Mouse (Mus musculus) heart, adult 2 months (tissue): ENCODE data around the gene Rps6kb1. TPM values are rescaled to one million over a fixed set of nuclear protein-coding genes. Genes with fewer than 3 reads are reported as not detected.

Experiments
- DNase-seq, 2 experiments: peaks; one replicate each; pipeline ENCODE4 v3.0.0; 2021
- H3K27ac ChIP-seq: fragments of 200-600 bp; 2 replicates; pipeline ENCODE4 v1.8.1; 2022
- H3K27me3 ChIP-seq: fragments of 200-500 bp; 2 replicates; pipeline ENCODE4 v1.6.1; 2012; ENCODE audit warnings: mild to moderate bottlenecking, low read length, inconsistent platforms, mixed read lengths; ENCODE audit not compliant: control insufficient read depth, insufficient read depth
- H3K36me3 ChIP-seq: fragments of 200-500 bp; 2 replicates; pipeline ENCODE4 v1.6.1; 2012; ENCODE audit warnings: low read length, inconsistent platforms; ENCODE audit not compliant: control insufficient read depth, insufficient read depth
- H3K4me1 ChIP-seq: fragments of 200-500 bp; 2 replicates; pipeline ENCODE4 v1.6.1; 2011; ENCODE audit warnings: low read length; ENCODE audit not compliant: control insufficient read depth, insufficient read depth
- H3K4me3 ChIP-seq: fragments of 200-600 bp; 2 replicates; pipeline ENCODE4 v1.8.1; 2022
- H3K79me2 ChIP-seq: fragments of 200-500 bp; replicated peaks from 2 replicates; pipeline ENCODE4 v1.6.1; 2012; ENCODE audit warnings: mild to moderate bottlenecking, inconsistent platforms, low read length, moderate library complexity, mixed read lengths; ENCODE audit not compliant: control insufficient read depth, insufficient read depth
- H3K9ac ChIP-seq: fragments of 200-500 bp; 2 replicates; pipeline ENCODE4 v1.6.1; 2012; ENCODE audit warnings: low read depth, mild to moderate bottlenecking, control low read depth, inconsistent platforms, low read length, mixed read lengths
- CTCF ChIP-seq: fragments of 200-600 bp; IDR thresholded peaks from 2 replicates; pipeline ENCODE4 v1.8.1; 2022; ENCODE audit warnings: antibody characterized with exemption, mild to moderate bottlenecking, moderate library complexity
- EP300 ChIP-seq: fragments of 200-500 bp; IDR thresholded peaks from 2 replicates; pipeline ENCODE4 v1.6.1; 2011; ENCODE audit warnings: low read depth, low read length, control low read depth; ENCODE audit not compliant: insufficient read depth
- POLR2A ChIP-seq: fragments of 200-500 bp; IDR thresholded peaks from 2 replicates; pipeline ENCODE4 v1.6.1; 2011; ENCODE audit warnings: mild to moderate bottlenecking, low read depth, low read length, control low read depth; ENCODE audit not compliant: insufficient read depth
- WGBS: fragments of 180-500 bp; shearing (Covaris S2); methylation state at CpG from one replicate; pipeline ENCODE4 v1.1.7; 2018; 5-methylcytosine and 5-hydroxymethylcytosine counted together
- intact Hi-C: fragments of 180-260 bp; cut with DNase I; formaldehyde crosslinking; loops from one replicate; pipeline ENCODE4 v1.15.1; 2025
- polyA plus RNA-seq: library from polyadenylated mRNA; depleted of rRNA; stranded (reverse); fragments of >200 nt; gene quantifications from 2 replicates; pipeline ENCODE4 v1.2.3, GENCODE M21; 2012
- total RNA-seq, 2 experiments: library from RNA; stranded (reverse); gene quantifications; 2 replicates each; pipeline ENCODE4 v1.2.3; 2021

Rps6kb1 gene
- total and polyA plus RNA-seq, 3 experiments = 6.4 to 22.4 (median 18.3) TPM

DNA sequence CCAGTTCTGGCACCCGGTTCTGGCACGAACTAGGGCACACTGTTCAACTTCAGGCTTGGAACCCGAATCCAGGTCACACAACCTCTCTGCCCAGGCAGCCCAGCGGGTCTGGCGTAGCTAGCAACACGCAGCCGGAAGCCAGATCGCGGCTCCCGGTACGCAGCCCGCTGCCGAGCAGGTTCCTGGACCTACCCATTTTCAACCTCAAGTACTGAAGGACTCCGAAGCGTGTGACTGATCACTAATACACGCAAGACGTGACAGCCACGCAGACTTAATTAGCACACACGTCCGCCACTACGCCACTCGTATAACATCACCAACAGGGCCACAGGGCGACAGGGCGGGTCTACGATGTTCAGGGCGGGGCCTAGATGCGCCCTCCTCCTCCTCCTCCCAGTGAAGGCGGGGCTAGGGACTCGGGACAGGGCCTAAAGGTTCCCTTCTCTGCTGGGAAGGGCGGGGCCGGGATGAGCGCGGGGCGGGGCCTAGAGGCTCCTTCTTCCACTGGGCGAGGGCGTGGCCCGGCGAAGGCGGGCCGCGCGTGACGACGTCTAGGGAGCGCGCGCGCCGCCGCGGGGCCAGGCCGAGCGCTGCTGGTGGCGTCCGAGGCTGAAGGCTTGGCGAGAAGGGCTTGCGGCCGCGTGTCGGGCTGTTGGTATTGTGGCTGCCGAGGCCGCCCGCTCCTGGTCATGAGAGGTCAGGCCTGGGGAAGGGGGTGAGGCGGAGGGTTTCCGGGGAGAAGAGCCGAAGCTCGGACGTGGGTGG lies 60.3 kb downstream of the Rps6kb1 start, which contains the start of gene Rnft1:
TSS of gene Rnft1 (plus strand) at position 557 of the 768 bp plus-strand sequence.
- peaks cover 4% of the 10 kb centered on the region for H3K4me1 ChIP-seq
- under 1% methylated on average over 68 of the region's 68 CpGs for WGBS
- peak; percentile 99 for DNase-seq
- TF ChIP-seq CTCF (peak; percentile 56), EP300 (peak; percentile 81), POLR2A (peak; percentile 98)
- no peaks in the 10 kb centered on the region for H3K27me3 ChIP-seq
- peak within 1 kb of the TSS; percentile 64 for H3K4me3 ChIP-seq
- intact Hi-C loops = loop anchor here (1.0 kb wide), 1 partner anchor 60 kb away; the partner anchor contains the start of genes Rps6kb1 and Tubd1
- H3K79me2 ChIP-seq = no peaks in the 10 kb centered on the region; the same call in 1 of the 2 replicates
- H3K36me3 ChIP-seq = peaks cover 4% of the 10 kb centered on the region
- peak within 1 kb of the TSS; percentile 99 for H3K27ac ChIP-seq
- H3K9ac ChIP-seq = peak within 1 kb of the TSS; percentile 82

DNA sequence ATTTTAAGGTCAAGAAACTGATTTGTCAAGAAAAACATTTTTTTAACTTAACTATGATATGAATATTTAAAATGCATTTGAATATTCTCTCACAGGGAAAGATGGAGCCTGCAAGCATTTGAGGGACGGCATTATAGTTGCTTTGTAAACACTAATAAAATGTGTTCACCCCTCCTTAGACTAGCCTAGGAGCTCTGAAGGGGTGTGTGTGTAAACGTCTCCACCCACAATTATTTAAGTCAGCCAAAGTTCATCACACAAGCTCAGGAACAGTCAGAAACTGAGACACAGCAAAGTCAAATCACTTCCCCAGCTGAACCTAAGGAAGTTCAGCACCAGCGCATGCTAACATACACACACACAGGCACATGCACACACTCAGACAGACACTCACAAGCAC lies 71.0 kb downstream of the Rps6kb1 start:
- Histone ChIP-seq H3K9ac (no peak overlapping the region), H3K27ac (peak overlapping the region; percentile 77), H3K79me2 (no peaks in the 10 kb centered on the region), H3K4me1 (peaks cover 6% of the 10 kb centered on the region; the same call in 1 of the 2 replicates), H3K27me3 (no peaks in the 10 kb centered on the region), H3K4me3 (peak overlapping the region; percentile 38), H3K36me3 (no peaks in the 10 kb centered on the region)
- TF ChIP-seq CTCF = no peak
- no peak for TF ChIP-seq EP300
- no peak for TF ChIP-seq POLR2A
- intact Hi-C loops = no loop called here
- DNase-seq = no peak
- 29% methylated on average over 3 of the region's 3 CpGs for WGBS

DNA sequence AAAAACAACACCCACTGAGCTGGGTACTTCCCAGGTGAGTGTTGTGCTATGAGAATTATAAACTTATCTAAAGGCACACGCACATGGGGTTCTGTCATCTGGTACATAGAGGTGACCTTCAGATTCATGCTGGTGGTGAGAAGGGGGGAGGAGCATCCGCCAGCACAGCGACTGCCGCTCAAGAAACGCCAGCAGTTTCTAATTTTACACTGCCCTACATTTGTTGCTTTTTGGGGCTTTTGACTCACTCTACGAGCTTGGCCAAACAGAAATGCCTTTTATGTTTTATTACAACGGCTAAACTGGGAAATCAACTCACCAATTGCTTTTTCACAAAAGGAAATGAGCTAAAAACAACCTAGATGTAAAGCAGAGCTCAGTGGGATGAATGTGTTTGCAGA lies 71.8 kb downstream of the Rps6kb1 start:
- peak overlapping the region; percentile 77 for H3K27ac ChIP-seq

DNA sequence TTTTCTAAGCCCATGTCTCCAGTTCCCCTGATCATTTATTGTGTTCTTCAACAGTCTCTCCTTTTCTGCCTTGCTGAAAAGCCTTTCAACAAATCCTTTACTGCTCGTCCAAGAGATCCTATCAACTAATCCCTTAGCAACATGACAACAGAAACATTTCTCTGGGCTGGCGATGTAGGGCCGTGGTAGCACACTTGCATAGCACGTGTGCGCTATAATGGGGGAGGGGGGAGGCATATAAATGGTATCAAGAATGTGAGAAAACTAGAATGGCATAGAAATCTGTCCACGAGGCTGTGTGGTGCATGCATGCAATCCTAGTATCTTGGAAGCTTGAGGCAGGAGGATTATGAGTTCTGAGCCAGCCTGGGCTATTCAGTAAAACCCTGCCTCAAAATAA lies 72.8 kb downstream of the Rps6kb1 start:
- no peak overlapping the region for H3K4me3 ChIP-seq
- no peak overlapping the region for H3K9ac ChIP-seq
- H3K27ac ChIP-seq = peak overlapping the region; percentile 77
- no peaks in the 10 kb centered on the region for H3K27me3 ChIP-seq
- H3K79me2 ChIP-seq = no peaks in the 10 kb centered on the region
- TF ChIP-seq POLR2A (no peak), CTCF (no peak), EP300 (no peak)
- intact Hi-C loops = no loop called here
- H3K4me1 ChIP-seq = peaks cover 6% of the 10 kb centered on the region; the same call in 1 of the 2 replicates
- DNase-seq = no peak
- H3K36me3 ChIP-seq = no peaks in the 10 kb centered on the region
- 36% methylated on average over 6 of the region's 6 CpGs for WGBS

More for the DNA sequence above, 71.8 kb downstream of the Rps6kb1 start:
- Histone ChIP-seq H3K27me3 (no peaks in the 10 kb centered on the region), H3K79me2 (no peaks in the 10 kb centered on the region), H3K4me3 (peak overlapping the region; percentile 38), H3K36me3 (no peaks in the 10 kb centered on the region), H3K9ac (peak overlapping the region; percentile 50; the same call in 1 of the 2 replicates), H3K4me1 (peaks cover 6% of the 10 kb centered on the region; the same call in 1 of the 2 replicates)
- WGBS = 1% methylated on average over 7 of the region's 7 CpGs
- TF ChIP-seq POLR2A = no peak
- 0 out of 2 replicates have a peak, but pooled peaks have one; percentile 40 for TF ChIP-seq EP300
- DNase-seq = peak in 1 of 2 experiments; percentile 58
- intact Hi-C loops = no loop called here

DNA sequence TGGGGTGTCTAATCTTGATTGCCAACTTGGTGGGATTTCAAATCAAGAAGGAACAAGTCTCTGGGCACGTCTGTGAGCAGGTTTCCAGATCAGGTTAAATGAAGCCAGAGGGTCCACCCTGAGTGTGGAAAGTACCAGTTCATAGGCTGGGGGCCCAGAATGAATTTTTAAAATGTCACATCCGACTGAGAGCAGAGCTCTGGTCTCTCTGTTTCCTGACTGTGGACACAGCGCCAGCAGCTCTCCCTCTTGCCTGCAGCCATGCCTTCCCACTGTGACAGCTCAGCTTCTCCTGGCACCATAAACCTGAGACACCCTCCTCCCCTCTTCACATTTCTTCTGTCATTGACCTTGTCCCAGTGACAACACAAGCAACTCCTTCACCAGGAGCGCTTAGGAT lies 75.6 kb downstream of the Rps6kb1 start:
- H3K4me3 ChIP-seq = no peak overlapping the region
- intact Hi-C loops = no loop called here
- H3K27me3 ChIP-seq = no peaks in the 10 kb centered on the region
- H3K4me1 ChIP-seq = peaks cover 4% of the 10 kb centered on the region; the same call in 1 of the 2 replicates
- no peak for DNase-seq
- TF ChIP-seq EP300 (no peak), CTCF (no peak), POLR2A (no peak)
- 58% methylated on average over 4 of the region's 4 CpGs for WGBS
- H3K27ac ChIP-seq = no peak overlapping the region
- no peaks in the 10 kb centered on the region for H3K36me3 ChIP-seq
- no peaks in the 10 kb centered on the region for H3K79me2 ChIP-seq
- H3K9ac ChIP-seq = no peak overlapping the region

DNA sequence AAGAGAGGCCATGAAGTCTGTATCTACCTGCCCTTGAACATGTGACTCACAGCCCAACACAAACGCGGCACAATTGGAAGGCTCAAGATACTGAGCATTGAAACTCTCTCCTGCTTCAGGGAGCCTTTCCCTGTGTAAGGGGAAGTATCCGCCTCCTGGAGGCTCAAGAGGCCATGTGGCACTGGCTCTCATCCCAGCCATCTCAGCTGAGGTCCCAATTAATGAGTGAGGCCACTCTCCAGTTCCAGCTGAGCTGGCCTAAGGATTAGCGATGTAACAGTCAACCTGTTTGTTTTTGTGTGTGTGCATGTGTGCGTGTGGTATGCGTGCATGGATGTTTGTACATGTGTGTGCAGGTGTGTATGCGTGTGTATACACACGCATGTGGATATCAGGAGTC lies 76.3 kb downstream of the Rps6kb1 start:
- H3K9ac ChIP-seq = no peak overlapping the region
- intact Hi-C loops = no loop called here
- H3K27ac ChIP-seq = no peak overlapping the region
- H3K79me2 ChIP-seq = no peaks in the 10 kb centered on the region
- no peaks in the 10 kb centered on the region for H3K27me3 ChIP-seq
- WGBS = 70% methylated on average over 8 of the region's 8 CpGs
- no peak for DNase-seq
- H3K36me3 ChIP-seq = no peaks in the 10 kb centered on the region
- TF ChIP-seq CTCF (no peak), EP300 (no peak), POLR2A (no peak)
- no peak overlapping the region for H3K4me3 ChIP-seq
- peaks cover 1% of the 10 kb centered on the region; the same call in 1 of the 2 replicates for H3K4me1 ChIP-seq
